ENCODE assay signal across 30 mouse cellular contexts in the genomic region with DNA sequence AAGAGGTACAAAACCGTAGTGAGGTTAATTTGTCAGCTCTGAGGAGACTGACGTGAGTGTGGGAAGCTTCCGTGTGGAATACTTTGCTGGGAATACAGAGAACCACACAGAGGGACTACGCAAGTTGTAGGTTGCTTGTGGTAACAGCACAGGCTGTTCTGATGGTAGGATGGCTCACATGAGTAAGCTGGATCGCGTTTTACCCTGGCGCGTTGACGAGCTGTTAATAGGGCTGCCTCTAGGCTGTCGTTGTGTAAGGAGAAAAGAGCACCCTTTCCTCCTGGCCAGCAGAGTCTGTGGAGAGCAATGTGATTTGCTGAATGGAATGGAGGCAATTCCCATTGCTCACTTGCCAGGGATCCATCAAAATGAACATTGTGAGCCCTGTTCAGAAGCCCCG.
DNase-seq lines count a peak whose midpoint lies in the region; ATAC-seq and TF ChIP-seq lines count a peak whose summit lies in the region.
"Had no signal": no experiment of that assay in that cellular context is flagged by ENCODE, and none has a peak within 500 bp of the region (broad histone marks: within the 10 kb centered on the region; RNA-seq: fewer than 3 reads in every experiment).

No protein-coding gene starts in this region.

- no peaks in the 10 kb centered on the region for H3K36me3 ChIP-seq in heart, embryonic 13.5 days
- no peaks in the 10 kb centered on the region for H3K36me3 ChIP-seq in intestine, postnatal 0 days (ENCODE audit: control insufficient read depth, insufficient read depth)
- H3K36me3 ChIP-seq: embryonic facial prominence, embryonic 10.5 days; embryonic facial prominence, embryonic 15.5 days; heart, embryonic 12.5 days; hindbrain, embryonic 15.5 days; kidney, embryonic 15.5 days; limb, embryonic 12.5 days; midbrain, embryonic 12.5 days; neural tube, embryonic 12.5 days had no signal

- peaks cover 57% of the 10 kb centered on the region for H3K4me1 ChIP-seq in heart, embryonic 13.5 days
- no peaks in the 10 kb centered on the region for H3K4me1 ChIP-seq in intestine, postnatal 0 days (replicated peaks; ENCODE audit: control insufficient read depth, insufficient read depth, low read length)
- H3K4me1 ChIP-seq: embryonic facial prominence, embryonic 15.5 days; hindbrain, embryonic 15.5 days; midbrain, embryonic 12.5 days; neural tube, embryonic 12.5 days had no signal

- TF ChIP-seq CTCF in intestine, postnatal 0 days (IDR thresholded peaks at IDR 0.05; ENCODE audit: low read depth) = no peak

- H3K9ac ChIP-seq in heart, embryonic 13.5 days = 0 out of 2 replicates have a peak overlapping the region, but pooled peaks have one; percentile 26
- H3K9ac ChIP-seq in intestine, postnatal 0 days (ENCODE audit: low read depth, low read length) = no peak overlapping the region
- H3K9ac ChIP-seq: embryonic facial prominence, embryonic 15.5 days; heart, embryonic 12.5 days; hindbrain, embryonic 15.5 days; kidney, embryonic 15.5 days; limb, embryonic 12.5 days; midbrain, embryonic 12.5 days; neural tube, embryonic 12.5 days had no signal

- H3K27ac ChIP-seq in heart, embryonic 13.5 days (replicated peaks) = no peak overlapping the region
- H3K27ac ChIP-seq in intestine, postnatal 0 days (ENCODE audit: low read depth, low read length) = no peak overlapping the region
- H3K27ac ChIP-seq: embryonic facial prominence, embryonic 10.5 days; embryonic facial prominence, embryonic 15.5 days; heart, adult 2 months; hindbrain, embryonic 15.5 days; kidney, embryonic 15.5 days; left cerebral cortex, adult 2 months; limb, embryonic 12.5 days; midbrain, embryonic 12.5 days; neural tube, embryonic 12.5 days had no signal

- 62% methylated on average over 11 of the region's 11 CpGs for whole genome bisulfite sequencing in heart, embryonic 13.5 days
- WGBS in intestine, postnatal 0 days = 71% methylated on average over 11 of the region's 11 CpGs

- no peak for DNase-seq in heart, adult 18-20 months
- peak; percentile 44 for DNase-seq in brain, adult 2 months (ENCODE audit: low read depth, low spot score)
- DNase-seq in layer of hippocampus, adult 18-20 months (ENCODE audit: low spot score in 2 of 2) = peak; percentile 32 to 76
- peak; percentile 46 to 78 for DNase-seq in layer of hippocampus, postnatal 14 days (ENCODE audit: low spot score in 2 of 2)
- no peak for DNase-seq in heart, adult 11 months
- DNase-seq: adrenal gland, postnatal 14 days; cerebellum, adult 2 months; cerebellum, postnatal 25 days; heart, adult 2 months; kidney, adult 18-20 months; kidney, postnatal 36 days; lung, postnatal 36 days; right cerebral cortex, adult 18-20 months; thymus, postnatal 4 days had no signal

- H3K9me3 ChIP-seq in heart, embryonic 13.5 days = no peaks in the 10 kb centered on the region
- no peaks in the 10 kb centered on the region for H3K9me3 ChIP-seq in intestine, postnatal 0 days (ENCODE audit: control insufficient read depth)
- H3K9me3 ChIP-seq: embryonic facial prominence, embryonic 10.5 days; embryonic facial prominence, embryonic 15.5 days; heart, embryonic 12.5 days; hindbrain, embryonic 15.5 days; kidney, embryonic 15.5 days; limb, embryonic 12.5 days; midbrain, embryonic 12.5 days; neural tube, embryonic 12.5 days had no signal

- no peaks in the 10 kb centered on the region for H3K27me3 ChIP-seq in heart, embryonic 13.5 days (replicated peaks)
- no peaks in the 10 kb centered on the region for H3K27me3 ChIP-seq in intestine, postnatal 0 days (replicated peaks; ENCODE audit: control insufficient read depth, insufficient read depth, low read length)
- H3K27me3 ChIP-seq: embryonic facial prominence, embryonic 15.5 days; heart, embryonic 12.5 days; hindbrain, embryonic 15.5 days; kidney, embryonic 15.5 days; limb, embryonic 12.5 days; neural tube, embryonic 12.5 days had no signal

- H3K4me2 ChIP-seq in heart, embryonic 13.5 days = no peak overlapping the region
- H3K4me2 ChIP-seq in intestine, postnatal 0 days (replicated peaks; ENCODE audit: low read depth) = no peak overlapping the region
- H3K4me2 ChIP-seq: embryonic facial prominence, embryonic 15.5 days; heart, embryonic 12.5 days; hindbrain, embryonic 15.5 days; kidney, embryonic 15.5 days; limb, embryonic 12.5 days; liver, embryonic 11.5 days; midbrain, embryonic 12.5 days; neural tube, embryonic 12.5 days had no signal

- no peak overlapping the region for H3K4me3 ChIP-seq in heart, embryonic 13.5 days
- no peak overlapping the region for H3K4me3 ChIP-seq in intestine, postnatal 0 days (ENCODE audit: low read depth, low read length)
- H3K4me3 ChIP-seq: embryonic facial prominence, embryonic 10.5 days; embryonic facial prominence, embryonic 15.5 days; heart, adult 2 months; heart, embryonic 12.5 days; hindbrain, embryonic 15.5 days; kidney, embryonic 15.5 days; left cerebral cortex, adult 2 months; limb, embryonic 12.5 days; midbrain, embryonic 12.5 days; myocyte; neural tube, embryonic 12.5 days had no signal

- ATAC-seq in heart, embryonic 13.5 days (ENCODE audit: extremely low read depth, insufficient number of reproducible peaks, low FRiP score, low TSS enrichment) = no peak
- no peak for ATAC-seq in intestine, postnatal 0 days
- ATAC-seq: forebrain, embryonic 14.5 days; inflammation-experienced regulatory T-cells, adult 6 months; Patski had no signal

Comparison
In these comparisons a context has a peak if more than half of its experiments do, and no peak if none do; other contexts are left out.
1. DNase-seq: peak in brain, adult 2 months (single experiment), layer of hippocampus, adult 18-20 months (2 of 2) and layer of hippocampus, postnatal 14 days (2 of 2); none in heart, adult 18-20 months (0 of 2) and heart, adult 11 months (single experiment).